Mouse (Mus musculus) neural tube, embryonic 15.5 days (tissue): ENCODE data around the gene Vcl. TPM values are rescaled to one million over a fixed set of nuclear protein-coding genes. Genes with fewer than 3 reads are reported as not detected.

Source experiments
- ATAC-seq: fragments of 200-750 bp; cut with Nextera tagmentation; 2 replicates; pipeline ENCODE4 v1.8.0; 2017; ENCODE audit warnings: mild to moderate bottlenecking, moderate TSS enrichment, moderate library complexity; ENCODE audit not compliant: low FRiP score
- H3K27ac ChIP-seq: fragments of 300-500 bp; sonication (generic); replicated peaks from 2 replicates; pipeline ENCODE4 v1.5.1; 2015; ENCODE audit warnings: mild to moderate bottlenecking, inconsistent platforms
- H3K27me3 ChIP-seq: fragments of 300-500 bp; sonication (generic); replicated peaks from 2 replicates; pipeline ENCODE4 v1.6.1; 2015; ENCODE audit warnings: inconsistent platforms
- H3K36me3 ChIP-seq: fragments of 300-500 bp; sonication (generic); 2 replicates; pipeline ENCODE4 v1.6.1; 2015; ENCODE audit warnings: inconsistent platforms
- H3K4me1 ChIP-seq: fragments of 300-500 bp; sonication (generic); 2 replicates; pipeline ENCODE4 v1.6.1; 2015; ENCODE audit warnings: inconsistent platforms
- H3K4me2 ChIP-seq: fragments of 300-500 bp; sonication (generic); 2 replicates; pipeline ENCODE4 v1.6.1; 2015; ENCODE audit warnings: inconsistent platforms, mild to moderate bottlenecking, moderate library complexity
- H3K4me3 ChIP-seq: fragments of 300-500 bp; sonication (generic); replicated peaks from 2 replicates; pipeline ENCODE4 v1.5.1; 2015; ENCODE audit warnings: mild to moderate bottlenecking, inconsistent platforms
- H3K9ac ChIP-seq: fragments of 300-500 bp; sonication (generic); replicated peaks from 2 replicates; pipeline ENCODE4 v1.6.1; 2015; ENCODE audit warnings: mild to moderate bottlenecking, inconsistent platforms
- H3K9me3 ChIP-seq: fragments of 300-500 bp; sonication (generic); replicated peaks from 2 replicates; pipeline ENCODE4 v1.6.1; 2016; ENCODE audit warnings: inconsistent platforms
- WGBS: fragments of 180-500 bp; shearing (Covaris S2); methylation state at CpG from one replicate; pipeline ENCODE4 v1.1.7; 2015; ENCODE audit warnings: mixed read lengths; 5-methylcytosine and 5-hydroxymethylcytosine counted together
- polyA plus RNA-seq: library from polyadenylated mRNA; unstranded; fragments of >200 nt; fragmentation: Nextera tagmentation; extraction: Ambion mirVana; gene quantifications from 2 replicates; pipeline ENCODE4 v1.2.1, GENCODE M21; 2015

Vcl gene
- polyA plus RNA-seq, 1 experiment from 2014 or later: 17.5 TPM

DNA sequence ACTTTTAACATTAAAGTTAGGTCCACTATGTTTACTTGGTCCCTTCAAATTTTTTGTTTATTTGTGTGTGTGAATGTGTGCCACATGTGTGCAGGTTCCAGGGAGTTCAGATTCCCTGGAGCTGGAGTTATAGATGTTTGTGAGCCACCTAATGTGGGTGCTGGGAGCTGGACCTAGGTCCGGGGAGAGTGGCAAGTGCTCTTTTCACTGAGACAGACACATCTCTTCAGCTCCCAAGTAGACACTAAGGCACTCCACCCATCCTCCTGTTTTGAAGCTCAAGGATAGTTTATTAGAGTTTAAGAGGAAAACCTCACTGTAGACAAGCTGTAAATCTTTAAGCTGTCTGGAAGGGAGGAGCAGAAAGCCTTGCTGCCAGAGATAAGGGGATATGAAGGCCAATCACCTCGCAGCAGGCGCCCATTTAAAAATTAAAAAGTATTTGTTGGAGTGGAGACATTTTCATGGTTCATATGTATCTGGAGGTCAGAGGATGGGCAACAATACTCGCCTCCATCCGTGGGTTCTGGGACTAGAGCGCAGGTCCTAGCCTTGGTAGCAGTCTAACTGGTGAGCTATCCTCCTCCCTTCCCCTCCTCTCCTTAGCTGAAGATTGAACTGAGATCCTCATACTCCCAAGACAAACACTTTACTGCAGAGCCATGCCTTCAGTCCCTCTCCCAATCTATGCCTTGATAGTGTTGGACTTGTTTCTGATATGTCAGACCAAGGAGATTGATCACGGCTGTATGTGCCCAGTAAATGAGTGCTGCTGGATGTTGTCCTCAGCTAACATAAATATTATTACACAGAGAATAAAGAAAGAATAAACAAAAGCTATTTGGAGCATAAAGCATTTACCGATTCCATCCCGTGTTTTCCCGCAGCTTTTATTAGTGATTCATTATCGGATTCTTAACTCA lies 145.5 kb downstream of the Vcl start:
- Histone ChIP-seq H3K27ac (no peak overlapping the region), H3K9ac (no peak overlapping the region), H3K27me3 (no peaks in the 10 kb centered on the region), H3K4me1 (peaks cover 5% of the 10 kb centered on the region), H3K36me3 (no peaks in the 10 kb centered on the region), H3K9me3 (no peaks in the 10 kb centered on the region), H3K4me2 (peak overlapping the region; percentile 74), H3K4me3 (no peak overlapping the region)
- 66% methylated on average over 11 of the region's 11 CpGs for WGBS
- ATAC-seq: no peak

DNA sequence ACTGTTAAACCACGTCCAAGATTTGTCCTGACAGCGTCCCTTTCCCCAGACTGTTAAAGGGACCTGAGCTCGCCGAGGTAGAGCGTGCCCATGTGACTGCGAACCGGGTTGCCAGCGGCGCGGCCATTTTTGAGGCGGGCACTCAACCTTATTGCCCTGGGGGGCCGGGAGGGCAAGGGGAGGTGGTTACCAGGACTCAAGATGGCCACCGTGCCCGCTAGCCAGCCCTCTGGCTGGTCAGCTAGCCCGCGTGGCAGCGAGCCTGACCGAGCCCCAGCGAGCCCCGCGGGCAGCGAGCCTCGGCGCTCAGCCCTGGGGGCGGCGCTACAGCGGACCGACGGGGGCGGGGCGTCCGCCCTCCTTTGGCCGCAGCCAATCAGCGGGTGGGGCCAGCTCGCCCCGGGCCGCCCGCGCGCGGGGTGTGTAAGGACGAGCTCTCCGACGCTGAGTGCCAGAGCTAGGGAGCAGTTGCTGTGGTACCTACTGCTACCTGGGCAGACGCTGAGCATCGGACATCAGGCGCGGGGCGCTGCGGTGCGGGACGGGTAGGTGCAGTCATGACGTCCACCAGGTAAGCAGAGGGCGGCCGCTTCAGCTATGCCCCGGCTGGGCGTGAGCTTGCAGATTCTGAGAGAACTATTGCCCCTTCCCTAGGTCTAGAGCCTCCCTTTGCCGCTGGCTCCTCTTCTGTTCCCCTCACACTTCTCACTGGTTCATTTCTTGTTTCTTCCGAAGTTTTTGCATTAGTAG lies 146.7 kb downstream of the Vcl start:
- peak; percentile 98 for ATAC-seq
- no peaks in the 10 kb centered on the region for H3K27me3 ChIP-seq
- peak overlapping the region; percentile 85 for H3K27ac ChIP-seq
- peak overlapping the region; percentile 71 for H3K4me3 ChIP-seq
- H3K36me3 ChIP-seq: no peaks in the 10 kb centered on the region
- H3K4me1 ChIP-seq: peaks cover 5% of the 10 kb centered on the region
- peak overlapping the region; percentile 74 for H3K4me2 ChIP-seq
- under 1% methylated on average over 59 of the region's 59 CpGs for WGBS
- H3K9me3 ChIP-seq: no peaks in the 10 kb centered on the region
- H3K9ac ChIP-seq: peak overlapping the region; percentile 74

DNA sequence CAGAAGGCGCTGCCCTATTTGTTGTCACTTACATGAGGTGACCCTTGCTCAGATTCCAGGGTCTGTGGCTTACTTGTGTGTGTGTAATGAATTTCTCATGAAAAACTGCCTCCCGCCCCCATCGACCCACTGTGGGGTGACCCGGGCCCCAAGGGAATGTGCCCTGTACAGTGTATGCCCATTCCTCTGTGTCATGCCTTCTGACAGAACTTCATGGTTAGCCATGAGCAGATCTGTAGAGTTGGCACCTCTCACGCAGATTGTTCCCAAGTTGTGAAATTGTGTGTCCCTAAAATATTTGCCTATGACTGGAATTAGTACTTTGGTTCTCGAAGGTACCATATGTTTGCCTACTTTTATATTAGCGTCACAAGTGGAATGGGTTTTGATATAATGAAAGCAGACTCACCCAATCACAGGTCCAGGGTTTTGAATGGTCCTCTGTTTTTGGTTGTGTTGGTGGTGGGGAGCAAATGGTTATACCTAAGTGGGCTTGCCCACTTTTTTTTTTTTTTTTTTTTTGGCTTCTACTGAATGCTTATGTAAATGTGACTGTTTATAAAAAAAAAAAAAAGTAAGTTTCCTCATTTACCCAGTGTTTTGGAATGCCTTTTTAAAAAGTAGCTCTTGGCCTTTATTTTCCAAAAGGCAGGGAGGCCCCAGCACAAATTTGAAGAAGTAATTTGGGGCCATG lies 147.4 kb downstream of the Vcl start:
- Histone ChIP-seq H3K27ac (no peak overlapping the region), H3K9ac (peak overlapping the region; percentile 74), H3K4me3 (peak overlapping the region; percentile 71), H3K27me3 (no peaks in the 10 kb centered on the region), H3K36me3 (no peaks in the 10 kb centered on the region), H3K4me1 (peaks cover 5% of the 10 kb centered on the region), H3K4me2 (peak overlapping the region; percentile 74), H3K9me3 (no peaks in the 10 kb centered on the region)
- peak; percentile 37 for ATAC-seq
- 44% methylated on average over 7 of the region's 7 CpGs for WGBS

DNA sequence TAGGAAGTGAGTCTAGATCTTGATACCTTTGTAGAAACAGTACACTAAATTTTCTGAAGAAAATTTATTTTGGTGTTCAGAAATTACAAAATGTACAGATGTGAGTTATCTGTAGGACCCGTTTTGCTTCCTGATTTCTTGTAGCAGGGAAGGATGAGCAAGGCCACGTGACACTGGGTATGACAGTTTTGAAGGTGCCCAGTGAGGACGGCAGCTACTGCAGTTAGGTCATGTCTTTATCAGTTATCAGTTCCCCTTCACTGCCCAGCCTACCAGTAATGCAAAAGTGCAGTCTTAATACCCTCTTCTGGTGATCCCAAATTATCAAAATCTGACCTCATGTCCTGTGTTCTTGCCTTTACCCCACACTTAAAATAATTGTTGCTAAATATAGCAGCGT lies 148.7 kb downstream of the Vcl start:
- WGBS: 89% methylated on average over 4 of the region's 4 CpGs
- no peak for ATAC-seq
- Histone ChIP-seq H3K4me3 (no peak overlapping the region), H3K4me1 (peaks cover 5% of the 10 kb centered on the region), H3K27ac (no peak overlapping the region), H3K9me3 (no peaks in the 10 kb centered on the region), H3K4me2 (no peak overlapping the region), H3K9ac (no peak overlapping the region), H3K36me3 (no peaks in the 10 kb centered on the region), H3K27me3 (no peaks in the 10 kb centered on the region)

DNA sequence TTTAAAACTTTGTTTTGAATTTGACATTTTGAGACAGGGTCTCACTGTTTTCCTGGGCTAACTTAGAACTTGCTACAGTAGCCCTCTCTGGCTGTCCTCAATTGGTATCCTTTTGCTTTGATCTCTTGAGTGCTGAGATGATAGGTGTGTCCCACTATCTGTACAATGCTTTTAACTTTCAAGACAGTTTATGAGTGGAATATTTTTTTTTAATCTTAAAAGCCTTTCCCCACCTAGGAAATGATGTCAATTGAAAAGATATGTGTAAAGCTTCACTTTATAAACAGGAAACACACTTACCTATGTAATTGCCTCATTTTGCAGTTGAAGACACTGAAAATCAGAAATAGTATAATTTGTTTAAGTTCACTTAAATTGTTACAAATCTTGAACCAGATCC lies 149.3 kb downstream of the Vcl start:
- peaks cover 5% of the 10 kb centered on the region for H3K4me1 ChIP-seq
- no peak overlapping the region for H3K4me2 ChIP-seq
- H3K36me3 ChIP-seq: no peaks in the 10 kb centered on the region
- no peaks in the 10 kb centered on the region for H3K27me3 ChIP-seq
- H3K9ac ChIP-seq: no peak overlapping the region
- no peak overlapping the region for H3K27ac ChIP-seq
- H3K4me3 ChIP-seq: no peak overlapping the region
- no peaks in the 10 kb centered on the region for H3K9me3 ChIP-seq
- ATAC-seq: no peak

DNA sequence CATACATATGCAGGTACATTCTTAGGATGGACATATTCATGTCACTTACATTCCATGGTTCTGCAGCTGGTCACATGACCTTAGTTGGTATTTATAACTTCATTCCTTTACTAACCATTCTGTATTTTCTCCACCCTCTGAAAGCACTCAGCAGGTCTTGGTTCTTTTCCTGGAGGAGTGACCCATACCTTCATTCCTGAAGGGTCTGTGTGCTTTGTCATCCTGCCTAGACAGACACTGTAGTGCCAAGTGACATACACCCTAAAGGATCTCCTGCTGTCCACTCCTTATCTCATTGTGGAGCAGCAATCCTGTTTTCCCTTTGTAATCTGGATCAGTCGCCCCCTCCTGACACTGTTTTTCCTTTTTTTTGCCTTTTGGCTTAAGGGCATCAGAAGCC lies 153.6 kb downstream of the Vcl start:
- Histone ChIP-seq H3K9ac (no peak overlapping the region), H3K4me1 (no peaks in the 10 kb centered on the region; the same call in none of the 2 replicates), H3K27me3 (no peaks in the 10 kb centered on the region), H3K4me2 (no peak overlapping the region), H3K9me3 (no peaks in the 10 kb centered on the region), H3K36me3 (no peaks in the 10 kb centered on the region), H3K27ac (no peak overlapping the region), H3K4me3 (no peak overlapping the region)
- ATAC-seq: no peak
- WGBS: 78% methylated on average over 1 of the region's 1 CpGs

Other genes starting within 250 kb of the Vcl start
- gene Fut11, start 234.4 kb upstream of the Vcl start, polyA plus RNA-seq: 30.0 and 31.5 TPM in 2 replicates
- 173 and 194 TPM in 2 replicates for gene Chchd1, start 226.4 kb upstream of the Vcl start, polyA plus RNA-seq
- 39.1 and 43.0 TPM in 2 replicates for gene Zswim8, start 221.8 kb upstream of the Vcl start, polyA plus RNA-seq
- gene Ndst2, start 194.8 kb upstream of the Vcl start, polyA plus RNA-seq: 17.1 and 19.3 TPM in 2 replicates
- 214 and 230 TPM in 2 replicates for gene Camk2g, start 135.3 kb upstream of the Vcl start, polyA plus RNA-seq
- gene Plau, start 92.7 kb upstream of the Vcl start, polyA plus RNA-seq: 0.83 and 1.1 TPM in 2 replicates
- gene Ap3m1, start 123.1 kb downstream of the Vcl start, polyA plus RNA-seq: 73.8 and 74.6 TPM in 2 replicates
- 40.0 and 62.1 TPM in 2 replicates for gene Adk, start 123.2 kb downstream of the Vcl start, polyA plus RNA-seq